Mouse (Mus musculus): Measurements from ENCODE around the gene Slc16a5. TPM values are rescaled to one million over a fixed set of nuclear protein-coding genes. Genes with fewer than 3 reads are reported as not detected.
"Not testable (repeated sequence)": the region's sequence is repeated elsewhere in the genome, so short reads cannot be mapped to it uniquely, and the experiment has no call there.

Slc16a5 gene
- polyA plus RNA-seq, 1 experiment from 2014 or later: 0.26 TPM

- no peak for ATAC-seq (ENCODE audit: insufficient number of reproducible peaks, insufficient read depth, low FRiP score, low read depth)
- no peaks in the 10 kb centered on the region for H3K27me3 ChIP-seq (ENCODE audit: control insufficient read depth, insufficient read depth, low read length)
- no peak overlapping the region for H3K4me3 ChIP-seq (ENCODE audit: control insufficient read depth in 1 of 2, insufficient read depth in 1 of 2, low read depth in 1 of 2, low read length in 2 of 2)
- no peaks in the 10 kb centered on the region for H3K9me3 ChIP-seq (ENCODE audit: control insufficient read depth, low read length)
- WGBS: 64% methylated on average over 7 of the region's 7 CpGs
- H3K36me3 ChIP-seq (ENCODE audit: control insufficient read depth, insufficient read depth, low read length): no peaks in the 10 kb centered on the region
- no peak overlapping the region for H3K27ac ChIP-seq (replicated peaks in 1 of 2; ENCODE audit: control insufficient read depth in 1 of 2, insufficient read depth in 1 of 2, low read depth in 2 of 2, low read length in 2 of 2)
- H3K4me1 ChIP-seq (ENCODE audit: control insufficient read depth in 2 of 2, insufficient read depth in 2 of 2, low read length in 2 of 2): peaks cover 25 to 33% of the 10 kb centered on the region in 2 experiments
- no peak overlapping the region for H3K9ac ChIP-seq (ENCODE audit: low read length)
- H3K4me2 ChIP-seq (ENCODE audit: low read length): no peak overlapping the region
These were observed 13.3 kb upstream of the Slc16a5 start for GRCm38 (mm10) chr11:115448998-115449397.

GRCm38 (mm10) chr11:115450176-115450575 lies 12.1 kb upstream of the Slc16a5 start:
- Histone ChIP-seq H3K4me1 (ENCODE audit: control insufficient read depth in 2 of 2, insufficient read depth in 2 of 2, low read length in 2 of 2) (peaks cover 25 to 33% of the 10 kb centered on the region in 2 experiments), H3K4me2 (ENCODE audit: low read length) (no peak overlapping the region), H3K36me3 (ENCODE audit: control insufficient read depth, insufficient read depth, low read length) (no peaks in the 10 kb centered on the region), H3K9ac (ENCODE audit: low read length) (no peak overlapping the region), H3K27ac (replicated peaks in 1 of 2; ENCODE audit: control insufficient read depth in 1 of 2, insufficient read depth in 1 of 2, low read depth in 2 of 2, low read length in 2 of 2) (no peak overlapping the region), H3K4me3 (ENCODE audit: control insufficient read depth in 1 of 2, insufficient read depth in 1 of 2, low read depth in 1 of 2, low read length in 2 of 2) (no peak overlapping the region), H3K9me3 (ENCODE audit: control insufficient read depth, low read length) (no peaks in the 10 kb centered on the region), H3K27me3 (ENCODE audit: control insufficient read depth, insufficient read depth, low read length) (no peaks in the 10 kb centered on the region)
- 89% methylated on average over 7 of the region's 7 CpGs for WGBS
- no peak for ATAC-seq (ENCODE audit: insufficient number of reproducible peaks, insufficient read depth, low FRiP score, low read depth)

DNA sequence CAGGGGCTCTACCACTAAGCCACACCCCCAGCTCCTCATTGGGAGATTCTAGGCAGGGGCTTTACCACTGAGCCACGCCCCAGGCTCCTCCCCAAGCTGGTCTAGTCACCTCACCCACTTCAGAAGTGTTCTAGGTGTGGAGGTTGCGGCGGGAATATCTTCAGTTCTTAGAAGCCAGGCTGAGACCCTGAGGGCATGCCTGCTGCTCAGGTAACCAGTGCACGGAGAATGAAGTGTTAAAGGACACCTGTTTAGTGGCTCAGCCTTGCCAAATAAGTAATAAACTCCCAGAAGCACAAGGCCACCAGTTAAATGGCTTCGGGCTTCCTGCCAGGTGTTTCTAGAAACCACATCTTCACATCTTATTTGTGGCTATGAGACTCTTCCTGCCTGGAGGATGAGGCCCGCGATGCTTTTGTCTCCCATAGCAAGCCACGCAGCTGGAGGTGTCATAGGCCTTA lies 10.5 kb upstream of the Slc16a5 start:
- H3K4me1 ChIP-seq (ENCODE audit: control insufficient read depth in 2 of 2, insufficient read depth in 2 of 2, low read length in 2 of 2): peaks cover 19 to 25% of the 10 kb centered on the region in 2 experiments
- WGBS: 86% methylated on average over 8 of the region's 8 CpGs
- no peak overlapping the region for H3K9ac ChIP-seq (ENCODE audit: low read length)
- no peaks in the 10 kb centered on the region for H3K27me3 ChIP-seq (ENCODE audit: control insufficient read depth, insufficient read depth, low read length)
- no peaks in the 10 kb centered on the region for H3K9me3 ChIP-seq (ENCODE audit: control insufficient read depth, low read length)
- H3K36me3 ChIP-seq (ENCODE audit: control insufficient read depth, insufficient read depth, low read length): no peaks in the 10 kb centered on the region
- ATAC-seq (ENCODE audit: insufficient number of reproducible peaks, insufficient read depth, low FRiP score, low read depth): no peak
- H3K27ac ChIP-seq (replicated peaks in 1 of 2; ENCODE audit: control insufficient read depth in 1 of 2, insufficient read depth in 1 of 2, low read depth in 2 of 2, low read length in 2 of 2): no peak overlapping the region
- no peak overlapping the region for H3K4me2 ChIP-seq (ENCODE audit: low read length)
- H3K4me3 ChIP-seq (ENCODE audit: control insufficient read depth in 1 of 2, insufficient read depth in 1 of 2, low read depth in 1 of 2, low read length in 2 of 2): no peak overlapping the region

DNA sequence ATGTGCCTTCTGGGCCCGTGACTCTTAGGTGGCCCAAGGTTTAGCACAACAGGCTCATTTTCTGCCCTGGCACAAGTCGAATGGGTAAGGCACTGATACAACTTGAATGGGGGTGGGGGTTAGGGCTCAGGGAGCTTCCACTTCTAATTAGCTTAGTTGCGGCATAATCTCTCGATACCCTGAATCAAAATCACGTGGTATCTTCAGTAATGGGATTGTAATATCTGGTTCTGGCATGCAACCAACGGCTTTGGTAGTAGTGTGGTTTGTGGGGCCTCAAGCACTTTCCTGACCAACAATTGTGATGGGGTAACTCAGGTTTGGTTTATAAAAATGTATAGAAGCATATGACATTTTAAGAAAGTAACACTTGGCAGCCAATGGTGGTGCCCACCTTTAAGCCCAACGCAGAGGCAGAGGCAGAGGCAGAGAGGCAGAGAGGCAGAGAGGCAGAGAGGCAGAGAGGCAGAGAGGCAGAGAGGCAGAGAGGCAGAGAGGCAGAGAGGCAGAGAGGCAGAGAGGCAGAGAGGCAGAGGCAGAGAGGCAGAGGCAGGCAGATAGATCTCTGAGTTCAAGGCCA lies 9.9 kb upstream of the Slc16a5 start:
- ATAC-seq (ENCODE audit: insufficient number of reproducible peaks, insufficient read depth, low FRiP score, low read depth): no peak
- Histone ChIP-seq H3K4me3 (ENCODE audit: control insufficient read depth in 1 of 2, insufficient read depth in 1 of 2, low read depth in 1 of 2, low read length in 2 of 2) (no peak overlapping the region), H3K27me3 (ENCODE audit: control insufficient read depth, insufficient read depth, low read length) (no peaks in the 10 kb centered on the region), H3K9ac (ENCODE audit: low read length) (no peak overlapping the region), H3K9me3 (ENCODE audit: control insufficient read depth, low read length) (no peaks in the 10 kb centered on the region), H3K4me2 (ENCODE audit: low read length) (no peak overlapping the region), H3K4me1 (ENCODE audit: control insufficient read depth in 2 of 2, insufficient read depth in 2 of 2, low read length in 2 of 2) (peaks cover 18 to 23% of the 10 kb centered on the region in 2 experiments), H3K27ac (replicated peaks in 1 of 2; ENCODE audit: control insufficient read depth in 1 of 2, insufficient read depth in 1 of 2, low read depth in 2 of 2, low read length in 2 of 2) (no peak overlapping the region), H3K36me3 (ENCODE audit: control insufficient read depth, insufficient read depth, low read length) (no peaks in the 10 kb centered on the region)
- 80% methylated on average over 7 of the region's 7 CpGs for WGBS

DNA sequence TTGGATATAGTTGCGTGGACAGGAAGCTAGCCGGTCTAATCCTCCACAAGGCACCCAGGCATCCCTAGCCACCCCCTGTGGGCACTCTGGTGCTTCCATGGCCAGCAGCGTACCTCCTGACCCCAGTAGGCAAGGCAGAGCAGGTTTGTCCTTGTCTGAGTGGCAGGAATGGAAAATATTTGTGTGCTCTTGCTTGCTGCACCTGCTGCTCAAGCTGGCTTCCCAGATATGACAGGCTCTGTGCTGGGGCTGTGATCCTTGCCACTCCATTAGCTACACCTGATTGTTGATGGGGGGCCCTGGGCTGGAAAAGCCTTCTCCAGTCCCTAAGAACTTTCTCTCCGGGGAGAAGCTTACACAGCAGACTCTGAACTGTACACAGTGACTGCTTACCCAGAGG lies 9.0 kb upstream of the Slc16a5 start:
- no peak for ATAC-seq (ENCODE audit: insufficient number of reproducible peaks, insufficient read depth, low FRiP score, low read depth)
- peaks cover 17 to 21% of the 10 kb centered on the region in 2 experiments for H3K4me1 ChIP-seq (ENCODE audit: control insufficient read depth in 2 of 2, insufficient read depth in 2 of 2, low read length in 2 of 2)
- WGBS: 50% methylated on average over 4 of the region's 4 CpGs
- no peaks in the 10 kb centered on the region for H3K27me3 ChIP-seq (ENCODE audit: control insufficient read depth, insufficient read depth, low read length)
- H3K9me3 ChIP-seq (ENCODE audit: control insufficient read depth, low read length): no peaks in the 10 kb centered on the region
- H3K4me2 ChIP-seq (ENCODE audit: low read length): no peak overlapping the region
- H3K9ac ChIP-seq (ENCODE audit: low read length): no peak overlapping the region; the same call in 1 of the 2 replicates
- no peaks in the 10 kb centered on the region for H3K36me3 ChIP-seq (ENCODE audit: control insufficient read depth, insufficient read depth, low read length)
- no peak overlapping the region for H3K27ac ChIP-seq (replicated peaks in 1 of 2; ENCODE audit: control insufficient read depth in 1 of 2, insufficient read depth in 1 of 2, low read depth in 2 of 2, low read length in 2 of 2)
- H3K4me3 ChIP-seq (ENCODE audit: control insufficient read depth in 1 of 2, insufficient read depth in 1 of 2, low read depth in 1 of 2, low read length in 2 of 2): no peak overlapping the region

DNA sequence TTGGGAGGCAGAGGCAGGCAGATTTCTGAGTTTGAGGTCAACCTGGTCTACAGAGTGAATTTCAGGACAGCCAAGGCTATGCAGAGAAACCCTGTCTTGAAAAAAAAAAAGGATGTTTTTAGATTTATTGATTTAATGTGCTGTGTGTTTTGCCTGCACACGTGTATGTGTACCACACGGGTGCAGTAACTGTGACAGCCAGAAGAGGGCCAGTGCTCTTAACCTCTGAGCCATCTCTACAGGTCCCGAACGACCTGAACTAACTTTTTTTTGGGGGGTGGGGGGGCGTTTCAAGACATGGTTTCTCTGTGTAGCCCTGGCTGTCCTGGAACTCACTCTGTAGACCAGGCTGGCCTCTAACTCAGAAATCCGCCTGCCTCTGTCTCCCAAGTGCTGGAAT lies 7.5 kb upstream of the Slc16a5 start:
- H3K4me3 ChIP-seq (ENCODE audit: control insufficient read depth in 1 of 2, insufficient read depth in 1 of 2, low read depth in 1 of 2, low read length in 2 of 2); H3K27me3 ChIP-seq (ENCODE audit: control insufficient read depth, insufficient read depth, low read length); ATAC-seq (ENCODE audit: insufficient number of reproducible peaks, insufficient read depth, low FRiP score, low read depth); H3K9ac ChIP-seq (ENCODE audit: low read length); H3K36me3 ChIP-seq (ENCODE audit: control insufficient read depth, insufficient read depth, low read length); H3K27ac ChIP-seq (replicated peaks in 1 of 2; ENCODE audit: control insufficient read depth in 1 of 2, insufficient read depth in 1 of 2, low read depth in 2 of 2, low read length in 2 of 2); H3K9me3 ChIP-seq (ENCODE audit: control insufficient read depth, low read length); H3K4me2 ChIP-seq (ENCODE audit: low read length): not testable (repeated sequence)
- WGBS: 85% methylated on average over 6 of the region's 6 CpGs
- H3K4me1 ChIP-seq (ENCODE audit: control insufficient read depth in 2 of 2, insufficient read depth in 2 of 2, low read length in 2 of 2): peaks cover 12 to 14% of the 10 kb centered on the region in 2 experiments

DNA sequence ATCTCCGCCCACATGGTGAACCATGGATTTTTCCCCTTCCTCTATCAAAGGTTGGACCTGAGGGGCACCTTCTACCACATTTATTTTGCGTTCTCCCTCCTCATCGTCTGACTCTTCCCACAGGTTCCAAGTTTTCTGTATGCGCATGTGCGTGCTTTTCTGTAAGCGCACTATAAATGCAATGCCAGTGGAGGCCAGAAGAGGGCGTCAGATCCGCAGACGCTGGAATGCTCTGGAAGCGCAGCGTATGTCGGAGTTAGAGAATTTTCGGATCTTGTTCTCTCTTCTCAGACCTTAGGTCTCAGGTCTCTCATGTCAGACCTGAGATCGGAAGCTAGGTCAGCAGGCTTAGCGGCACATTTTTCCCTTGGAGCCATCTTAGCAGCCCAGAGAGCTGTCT lies 6.7 kb upstream of the Slc16a5 start:
- no peak overlapping the region for H3K4me3 ChIP-seq (ENCODE audit: control insufficient read depth in 1 of 2, insufficient read depth in 1 of 2, low read depth in 1 of 2, low read length in 2 of 2)
- no peak overlapping the region for H3K9ac ChIP-seq (ENCODE audit: low read length)
- no peaks in the 10 kb centered on the region for H3K27me3 ChIP-seq (ENCODE audit: control insufficient read depth, insufficient read depth, low read length)
- H3K27ac ChIP-seq (replicated peaks in 1 of 2; ENCODE audit: control insufficient read depth in 1 of 2, insufficient read depth in 1 of 2, low read depth in 2 of 2, low read length in 2 of 2): no peak overlapping the region
- no peaks in the 10 kb centered on the region for H3K9me3 ChIP-seq (ENCODE audit: control insufficient read depth, low read length)
- no peaks in the 10 kb centered on the region for H3K36me3 ChIP-seq (ENCODE audit: control insufficient read depth, insufficient read depth, low read length)
- 87% methylated on average over 15 of the region's 15 CpGs for WGBS
- ATAC-seq (ENCODE audit: insufficient number of reproducible peaks, insufficient read depth, low FRiP score, low read depth): no peak
- H3K4me2 ChIP-seq (ENCODE audit: low read length): no peak overlapping the region
- peaks cover 12 to 14% of the 10 kb centered on the region in 2 experiments for H3K4me1 ChIP-seq (ENCODE audit: control insufficient read depth in 2 of 2, insufficient read depth in 2 of 2, low read length in 2 of 2)

DNA sequence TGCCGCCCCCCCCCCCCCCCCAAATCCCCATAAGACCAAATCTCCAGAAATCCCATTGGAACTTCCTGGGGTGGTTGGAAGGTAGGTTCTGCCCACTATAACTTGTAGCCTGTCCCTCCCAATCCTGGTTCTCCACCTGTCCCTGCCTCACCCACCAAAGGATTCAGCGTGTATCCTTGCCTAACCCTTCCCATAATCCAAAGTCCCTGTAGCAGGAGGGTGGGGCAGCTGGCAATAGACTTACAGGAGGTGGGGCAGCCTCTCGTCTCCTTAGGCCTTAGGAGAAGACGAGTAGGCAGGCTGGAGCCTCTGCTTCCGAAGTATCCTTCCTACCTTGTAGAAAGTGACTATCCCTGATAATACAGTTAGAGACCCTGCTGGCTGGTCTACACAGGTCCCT lies 6.1 kb upstream of the Slc16a5 start:
- no peaks in the 10 kb centered on the region for H3K36me3 ChIP-seq (ENCODE audit: control insufficient read depth, insufficient read depth, low read length)
- ATAC-seq (ENCODE audit: insufficient number of reproducible peaks, insufficient read depth, low FRiP score, low read depth): no peak
- H3K9ac ChIP-seq (ENCODE audit: low read length): no peak overlapping the region
- H3K9me3 ChIP-seq (ENCODE audit: control insufficient read depth, low read length): no peaks in the 10 kb centered on the region
- WGBS: 88% methylated on average over 5 of the region's 5 CpGs
- H3K4me1 ChIP-seq (ENCODE audit: control insufficient read depth in 2 of 2, insufficient read depth in 2 of 2, low read length in 2 of 2): peaks cover 12 to 14% of the 10 kb centered on the region in 2 experiments
- no peaks in the 10 kb centered on the region for H3K27me3 ChIP-seq (ENCODE audit: control insufficient read depth, insufficient read depth, low read length)
- no peak overlapping the region for H3K27ac ChIP-seq (replicated peaks in 1 of 2; ENCODE audit: control insufficient read depth in 1 of 2, insufficient read depth in 1 of 2, low read depth in 2 of 2, low read length in 2 of 2)
- no peak overlapping the region for H3K4me2 ChIP-seq (ENCODE audit: low read length)
- no peak overlapping the region for H3K4me3 ChIP-seq (ENCODE audit: control insufficient read depth in 1 of 2, insufficient read depth in 1 of 2, low read depth in 1 of 2, low read length in 2 of 2)
